Mouse (Mus musculus): ENCODE data around the gene Zfyve27.

DNA sequence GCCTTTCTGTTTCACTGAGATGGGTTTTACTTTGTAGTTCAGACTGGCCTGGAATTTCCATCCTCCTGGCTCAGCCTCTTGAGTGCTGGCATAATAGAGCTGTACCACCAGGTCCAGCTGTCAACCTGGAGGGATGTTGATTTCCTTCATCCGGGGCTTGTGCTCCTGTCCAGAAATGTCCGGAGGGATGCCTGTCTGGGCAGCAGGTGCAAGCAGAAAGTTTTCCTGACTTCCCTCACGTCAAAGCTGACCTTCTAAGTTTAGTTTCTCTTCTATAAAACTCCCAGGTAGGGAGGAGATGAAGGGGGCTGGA, 33.5 kb upstream of the Zfyve27 start:
- no peak for TF ChIP-seq CTCF (IDR thresholded peaks at IDR 0.05; ENCODE audit: borderline replicate concordance, extremely low read depth, insufficient read depth, insufficient read length)
- no peak for TF ChIP-seq POLR2A (IDR thresholded peaks at IDR 0.05; ENCODE audit: borderline replicate concordance, extremely low read depth, insufficient read depth, insufficient read length, poor library complexity, severe bottlenecking)
